18 mouse cellular contexts compared by ENCODE assay signal in the genomic region with DNA sequence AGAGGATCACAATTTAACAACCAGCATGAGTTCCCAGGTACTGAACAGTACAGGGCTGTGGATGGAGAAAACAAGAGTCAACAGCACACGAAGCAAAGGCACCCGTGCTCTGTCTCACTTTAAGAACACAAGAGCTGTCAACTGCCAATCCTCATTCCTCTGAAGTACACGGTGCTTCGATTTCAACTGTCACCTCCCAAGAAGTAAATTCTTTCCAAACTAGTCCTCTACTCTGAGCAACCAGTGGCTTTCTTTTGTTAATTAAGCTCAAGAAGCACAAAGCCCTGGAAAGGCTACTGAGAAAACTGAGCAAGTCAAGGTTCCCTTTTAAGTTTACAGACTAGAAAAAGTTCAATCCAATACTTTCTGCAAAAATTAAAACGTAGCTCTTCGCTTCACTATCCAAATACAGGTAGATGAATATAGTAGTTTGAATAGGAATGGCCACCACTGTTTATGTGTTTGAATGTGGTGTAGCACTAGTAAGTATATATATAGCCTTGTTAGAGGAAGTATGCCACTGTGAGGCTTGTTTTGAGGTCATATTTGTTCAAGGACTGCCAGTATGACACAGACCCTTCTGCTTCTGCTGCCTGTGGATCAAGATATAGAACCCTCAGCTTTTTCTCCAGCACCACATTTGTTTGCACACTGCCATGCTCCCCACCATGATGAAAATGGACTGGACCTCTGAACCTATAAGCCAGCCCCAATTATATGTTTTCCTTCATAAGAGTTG. TPM values are rescaled to one million over a fixed set of nuclear protein-coding genes. Genes with fewer than 3 reads are reported as not detected.
DNase-seq lines count a peak whose midpoint lies in the region; ATAC-seq and TF ChIP-seq lines count a peak whose summit lies in the region.
"Had no signal": no experiment of that assay in that cellular context is flagged by ENCODE, and none has a peak within 500 bp of the region (broad histone marks: within the 10 kb centered on the region; RNA-seq: fewer than 3 reads in every experiment).

No protein-coding gene starts in this region.

- no peaks in the 10 kb centered on the region for H3K9me3 ChIP-seq in heart, embryonic 16.5 days (replicated peaks; ENCODE audit: control insufficient read depth, low read length)
- H3K9me3 ChIP-seq: liver, embryonic 12.5 days; neural tube, embryonic 15.5 days had no signal

- 47% methylated on average over 6 of the region's 6 CpGs for WGBS in heart, embryonic 16.5 days

- H3K4me1 ChIP-seq in heart, embryonic 16.5 days (ENCODE audit: control insufficient read depth, insufficient read depth, low read length): peaks cover 41% of the 10 kb centered on the region
- H3K4me1 ChIP-seq in cortical plate, adult 2 months (ENCODE audit: control insufficient read depth, insufficient read depth, low read length): peaks cover 10% of the 10 kb centered on the region

- peak overlapping the region; percentile 15; the same call in 1 of the 2 replicates for H3K4me2 ChIP-seq in heart, embryonic 16.5 days (ENCODE audit: low read depth, low read length)
- H3K4me2 ChIP-seq: midbrain, embryonic 11.5 days had no signal

- no peak for DNase-seq in heart, postnatal 10 days
- DNase-seq in spleen, postnatal 36 days (ENCODE audit: low spot score in 2 of 2): peak; percentile 34 to 55
- DNase-seq in spleen, postnatal 10 days (ENCODE audit: low spot score in 2 of 2): no peak
- DNase-seq in splenic B cell, adult 2 months (ENCODE audit: low read depth, low spot score): peak; percentile 63
- no peak for DNase-seq in gastrocnemius, postnatal 10 days
- DNase-seq: cerebellum, postnatal 14 days; kidney, adult 18-20 months; kidney, postnatal 36 days; left cerebral cortex, postnatal 4 days; right cerebral cortex, adult 18-20 months had no signal

- intact Hi-C loops in heart, postnatal 10 days (cut with DNase I): no loop called here

- no peak for TF ChIP-seq CTCF in cortical plate, adult 2 months (IDR thresholded peaks at IDR 0.05; ENCODE audit: extremely low read depth, insufficient read depth, low read length)

- H3K27ac ChIP-seq in heart, embryonic 16.5 days (ENCODE audit: low read length): peak overlapping the region; percentile 31; the same call in 1 of the 2 replicates
- H3K27ac ChIP-seq in cortical plate, adult 2 months (ENCODE audit: insufficient read depth, low read length): 0 out of 2 replicates have a peak overlapping the region, but pooled peaks have one; percentile 55
- H3K27ac ChIP-seq: liver, embryonic 12.5 days; neural tube, embryonic 15.5 days had no signal

- no peak for TF ChIP-seq POLR2A in cortical plate, adult 2 months (IDR thresholded peaks at IDR 0.05; ENCODE audit: extremely low read depth, insufficient read depth, low read length)

- H3K9ac ChIP-seq in heart, embryonic 16.5 days (ENCODE audit: low read length): no peak overlapping the region
- H3K9ac ChIP-seq: liver, embryonic 12.5 days; neural tube, embryonic 15.5 days had no signal

- H3K36me3 ChIP-seq in heart, embryonic 16.5 days (ENCODE audit: control insufficient read depth, insufficient read depth): peaks cover 19% of the 10 kb centered on the region
- no peaks in the 10 kb centered on the region; the same call in 1 of the 2 replicates for H3K36me3 ChIP-seq in splenic B cell, adult 2 months (ENCODE audit: control insufficient read depth, insufficient read depth, low read length, poor library complexity, severe bottlenecking)

- ATAC-seq in heart, embryonic 16.5 days (replicated peaks; ENCODE audit: extremely low read depth, insufficient read depth, low FRiP score): no peak
- ATAC-seq in frontal cortex, adult (ENCODE audit: low TSS enrichment): no peak
- ATAC-seq: hindbrain, embryonic 16.5 days; liver, embryonic 12.5 days; Patski had no signal

- no peaks in the 10 kb centered on the region for H3K27me3 ChIP-seq in heart, embryonic 16.5 days (ENCODE audit: control insufficient read depth, insufficient read depth, low read length)
- H3K27me3 ChIP-seq in splenic B cell, adult 2 months (ENCODE audit: control insufficient read depth, insufficient read depth, low read length, poor library complexity, severe bottlenecking): no peaks in the 10 kb centered on the region
- H3K27me3 ChIP-seq: liver, embryonic 12.5 days; neural tube, embryonic 15.5 days; Patski had no signal

- no peak overlapping the region for H3K4me3 ChIP-seq in heart, embryonic 16.5 days (ENCODE audit: low read length)
- no peak overlapping the region for H3K4me3 ChIP-seq in cortical plate, adult 2 months (ENCODE audit: insufficient read depth, low read length)
- H3K4me3 ChIP-seq: liver, embryonic 12.5 days; neural tube, embryonic 15.5 days had no signal

RNA-seq across cellular contexts. Expression of a gene that starts 4.7 kb away (rescaled TPM):
- polyA plus RNA-seq in heart, embryonic 16.5 days (2015; fragmentation: Nextera tagmentation; extraction: Ambion mirVana): 43.4 and 43.5 TPM in 2 replicates
- 10 to 100 TPM; 72.6 to 78.1 TPM for total RNA-seq in heart, postnatal 10 days (2021)
- 237 and 250 TPM in 2 replicates for polyA plus RNA-seq in cortical plate, adult 2 months (2012; rRNA removed)
- total RNA-seq in gastrocnemius, postnatal 10 days (2021): 10 to 100 TPM; 54.3 to 63.7 TPM

RNA-seq across cellular contexts. Expression of a gene that starts 11.7 kb away (rescaled TPM):
- polyA plus RNA-seq in heart, embryonic 16.5 days (2015; fragmentation: Nextera tagmentation; extraction: Ambion mirVana): 76.2 and 87.3 TPM in 2 replicates
- 10 to 100 TPM; 66.9 to 72.3 TPM for total RNA-seq in heart, postnatal 10 days (2021)
- polyA plus RNA-seq in cortical plate, adult 2 months (2012; rRNA removed): 172 and 184 TPM in 2 replicates
- 10 to 100 TPM; 16.5 to 17.1 TPM for total RNA-seq in gastrocnemius, postnatal 10 days (2021)

Comparison
In these comparisons a context has a peak if more than half of its experiments do, and no peak if none do; other contexts are left out.
1. DNase-seq: peak in spleen, postnatal 36 days (2 of 2) and splenic B cell, adult 2 months (single experiment); none in heart, postnatal 10 days (0 of 2), spleen, postnatal 10 days (0 of 2) and gastrocnemius, postnatal 10 days (single experiment).